Mouse (Mus musculus) cerebellum, adult 2 months (tissue): ENCODE data around the gene Wnt3.

Source experiments
- CTCF ChIP-seq: fragments of 200-500 bp; IDR thresholded peaks from 2 replicates; pipeline ENCODE4 v1.5.1; 2011; ENCODE audit warnings: low read depth, mild to moderate bottlenecking, control low read depth, low read length, moderate library complexity, borderline replicate concordance; ENCODE audit not compliant: insufficient read depth
- POLR2A ChIP-seq: fragments of 200-500 bp; IDR thresholded peaks from 2 replicates; pipeline ENCODE4 v1.6.1; 2011; ENCODE audit warnings: low read length, control low read depth, borderline replicate concordance; ENCODE audit not compliant: insufficient read depth

- TF ChIP-seq CTCF (no peak), POLR2A (no peak)
These were observed 74.3 kb downstream of the Wnt3 start for GRCm38 (mm10) chr11:103848287-103848686.
